Mouse (Mus musculus) small intestine, adult 2 months (tissue): ENCODE measurements around the gene Arv1.

Experiments
- CTCF ChIP-seq: fragments of 200-500 bp; IDR thresholded peaks from 2 replicates; pipeline ENCODE4 v1.5.1; 2012; ENCODE audit warnings: low read depth, mild to moderate bottlenecking, control low read depth, inconsistent platforms, low read length, moderate library complexity, mixed read lengths; ENCODE audit not compliant: insufficient replicate concordance, insufficient read length; ENCODE audit errors: extremely low read depth
- POLR2A ChIP-seq: fragments of 200-500 bp; IDR thresholded peaks from 2 replicates; pipeline ENCODE4 v1.6.1; 2012; ENCODE audit warnings: low read depth, mild to moderate bottlenecking, control low read depth, inconsistent platforms, low read length, moderate library complexity

DNA sequence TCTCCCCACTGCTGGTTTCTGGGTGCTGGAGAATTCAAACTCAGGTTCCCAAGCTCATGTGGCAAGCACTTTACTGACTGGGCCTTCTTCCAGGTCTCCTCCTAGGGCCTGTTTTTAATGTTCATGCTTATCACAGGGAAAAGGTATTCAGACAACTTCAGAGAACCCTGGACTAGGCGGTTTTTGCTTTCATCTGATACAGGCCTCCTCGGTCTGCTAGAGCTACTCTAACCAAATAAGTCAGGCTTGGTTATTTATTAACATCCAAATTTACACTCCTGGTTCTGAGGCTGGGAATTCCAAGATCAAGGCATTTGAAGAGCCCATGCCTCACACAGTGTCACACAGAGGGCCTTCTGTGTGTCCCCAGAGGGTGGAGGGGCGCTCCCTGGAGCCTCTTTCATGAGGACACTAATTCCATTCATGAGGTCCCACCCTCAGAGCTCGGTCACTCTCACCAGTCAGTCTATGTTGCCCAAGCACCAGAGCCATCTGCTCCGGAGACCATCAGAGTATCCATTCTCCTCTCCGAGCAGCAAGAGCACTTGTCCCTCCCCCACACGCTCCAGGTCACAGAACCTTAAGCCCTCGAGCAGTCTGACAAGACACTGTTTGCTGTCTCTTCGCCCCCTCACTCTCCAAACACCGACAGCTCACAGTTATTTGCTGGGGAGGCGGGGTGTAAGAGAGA, 32.3 kb downstream of the Arv1 start:
- TF ChIP-seq CTCF (no peak), POLR2A (no peak)
